Mouse (Mus musculus): ENCODE measurements around the gene Metrn.

The Metrn gene

GRCm38 (mm10) chr17:25830806-25831431, 34.0 kb upstream of the Metrn start:
- DNase-seq (ENCODE audit: low read depth), result no peak

- DNase-seq (ENCODE audit: low read depth), result no peak
Measured at GRCm38 (mm10) chr17:25830200-25830753, 33.3 kb upstream of the Metrn start.

DNA sequence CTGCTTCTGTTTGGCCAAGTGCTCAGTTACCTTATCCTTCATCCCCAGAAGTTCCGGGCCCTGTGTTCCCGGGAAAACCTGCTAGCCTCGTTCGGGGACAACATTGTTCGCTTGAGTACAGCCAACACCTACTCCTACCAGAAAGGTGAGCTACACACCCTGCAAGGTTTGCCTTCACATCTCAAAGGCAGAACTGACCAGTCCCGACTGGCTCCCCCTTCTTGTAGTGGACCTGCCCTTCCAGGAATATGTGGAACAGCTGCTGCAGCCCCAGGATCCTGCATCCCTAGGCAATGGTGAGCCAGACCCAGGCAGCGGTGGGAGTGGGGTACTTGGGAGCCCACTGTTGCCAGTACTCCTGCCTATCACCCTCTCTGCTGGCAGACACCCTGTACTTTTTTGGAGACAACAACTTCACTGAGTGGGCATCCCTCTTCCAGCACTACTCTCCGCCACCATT, 32.7 kb upstream of the Metrn start:
- DNase-seq (ENCODE audit: low read depth), result no peak

DNA sequence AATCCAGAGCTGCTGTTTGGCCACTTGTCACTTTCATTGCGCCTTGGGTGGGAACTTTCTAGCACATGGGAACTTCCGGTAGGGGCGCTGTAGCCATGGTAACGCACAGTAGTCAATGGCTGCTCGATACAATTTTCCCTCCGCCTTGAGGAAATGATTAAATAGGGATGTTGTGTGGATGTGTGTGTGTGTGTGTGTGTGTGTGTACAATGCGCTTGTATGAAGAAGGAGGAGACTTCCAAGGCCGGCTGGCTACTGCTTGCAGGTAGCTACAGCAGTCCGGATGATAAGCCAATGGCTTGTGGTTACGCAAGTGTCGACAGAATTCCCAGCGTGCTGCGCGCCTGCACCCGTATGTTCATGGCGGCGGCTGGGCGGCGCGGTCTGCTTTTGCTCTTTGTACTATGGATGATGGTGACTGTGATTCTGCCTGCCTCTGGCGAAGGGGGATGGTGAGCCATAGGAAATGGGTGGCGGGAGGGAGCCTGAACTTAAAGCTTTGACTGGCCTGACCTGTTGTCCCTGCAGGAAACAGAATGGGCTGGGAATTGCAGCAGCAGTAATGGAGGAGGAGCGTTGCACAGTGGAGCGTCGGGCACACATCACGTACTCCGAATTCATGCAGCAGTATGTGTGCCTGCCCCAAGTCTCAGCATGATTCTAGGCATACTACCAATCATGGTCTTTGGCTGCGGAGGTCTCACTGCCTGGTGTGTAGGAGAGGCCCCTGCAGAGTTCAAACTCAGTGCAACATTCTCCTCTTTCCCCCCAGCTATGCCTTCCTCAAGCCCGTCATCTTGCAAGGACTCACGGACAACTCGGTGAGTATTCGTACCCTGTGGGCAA, 32.0 kb upstream of the Metrn start, which contains the start of gene Jmjd8:
Gene Jmjd8, plus strand, starts transcription at position 156 of the 846 bp plus-strand sequence.
- DNase-seq (ENCODE audit: low read depth), result peak; percentile 81

DNA sequence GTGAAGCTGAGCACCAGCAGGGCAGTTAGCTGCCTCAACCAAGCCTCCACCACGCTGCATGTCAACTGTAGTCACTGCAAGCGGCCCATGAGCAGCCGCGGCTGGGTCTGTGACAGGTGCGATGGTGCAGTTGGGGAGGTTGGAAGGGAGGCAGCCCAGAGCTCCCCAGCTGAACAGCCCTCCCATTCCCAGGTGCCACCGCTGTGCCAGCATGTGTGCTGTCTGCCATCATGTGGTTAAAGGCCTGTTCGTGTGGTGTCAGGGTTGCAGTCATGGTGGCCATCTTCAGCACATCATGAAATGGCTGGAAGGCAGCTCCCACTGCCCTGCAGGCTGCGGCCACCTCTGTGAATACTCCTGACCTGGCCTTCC, 31.3 kb upstream of the Metrn start:
- DNase-seq (ENCODE audit: low read depth), result no peak

DNA sequence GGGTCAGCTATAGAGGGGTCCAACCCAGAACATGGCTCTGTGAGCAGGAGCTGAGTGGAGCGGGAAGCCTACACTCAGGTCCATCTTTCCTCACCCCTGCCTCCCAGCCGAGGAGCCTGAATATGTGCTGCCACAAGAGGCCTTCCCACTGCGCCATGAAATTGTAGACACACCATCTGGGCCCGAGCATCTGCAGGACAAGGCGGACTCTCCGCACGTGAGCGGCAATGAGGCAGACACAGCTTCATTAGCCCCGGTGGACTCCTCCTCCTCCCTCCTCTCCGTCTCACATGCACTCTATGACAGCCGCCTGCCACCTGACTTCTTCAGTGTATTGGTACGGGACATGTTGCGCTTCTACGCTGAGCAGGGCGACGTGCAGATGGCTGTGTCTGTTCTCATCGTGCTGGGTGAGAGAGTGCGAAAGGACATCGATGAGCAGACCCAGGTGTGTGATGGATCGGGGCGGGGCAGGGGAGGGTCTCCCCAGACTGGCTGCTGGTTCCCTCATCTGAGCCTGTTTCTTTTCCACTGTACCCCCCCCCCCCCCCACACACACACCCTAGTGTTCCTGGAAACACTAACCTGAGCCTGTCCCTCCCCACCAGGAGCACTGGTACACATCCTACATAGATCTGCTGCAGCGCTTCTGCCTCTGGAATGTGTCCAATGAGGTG, 30.7 kb upstream of the Metrn start:
- DNase-seq (ENCODE audit: low read depth), result no peak

DNA sequence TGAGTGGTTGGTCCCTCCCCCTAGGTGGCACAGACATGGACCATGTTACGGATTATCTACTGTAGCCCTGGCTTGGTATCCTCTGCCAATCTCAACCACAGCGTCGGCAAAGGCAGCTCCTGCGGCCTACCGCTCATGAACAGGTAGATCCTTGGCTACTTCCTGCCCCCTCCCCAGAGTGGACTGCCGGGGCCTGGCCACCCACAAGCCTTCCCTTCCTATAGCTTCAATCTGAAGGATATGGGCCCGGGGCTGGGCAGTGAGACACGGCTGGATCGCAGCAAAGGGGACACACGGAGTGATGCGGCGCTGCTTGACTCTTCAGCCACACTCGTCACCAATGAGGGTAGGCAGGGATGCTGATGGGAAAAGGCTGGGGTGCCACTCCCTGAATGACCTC, 30.1 kb upstream of the Metrn start:
- no peak for DNase-seq (ENCODE audit: low read depth)

DNA sequence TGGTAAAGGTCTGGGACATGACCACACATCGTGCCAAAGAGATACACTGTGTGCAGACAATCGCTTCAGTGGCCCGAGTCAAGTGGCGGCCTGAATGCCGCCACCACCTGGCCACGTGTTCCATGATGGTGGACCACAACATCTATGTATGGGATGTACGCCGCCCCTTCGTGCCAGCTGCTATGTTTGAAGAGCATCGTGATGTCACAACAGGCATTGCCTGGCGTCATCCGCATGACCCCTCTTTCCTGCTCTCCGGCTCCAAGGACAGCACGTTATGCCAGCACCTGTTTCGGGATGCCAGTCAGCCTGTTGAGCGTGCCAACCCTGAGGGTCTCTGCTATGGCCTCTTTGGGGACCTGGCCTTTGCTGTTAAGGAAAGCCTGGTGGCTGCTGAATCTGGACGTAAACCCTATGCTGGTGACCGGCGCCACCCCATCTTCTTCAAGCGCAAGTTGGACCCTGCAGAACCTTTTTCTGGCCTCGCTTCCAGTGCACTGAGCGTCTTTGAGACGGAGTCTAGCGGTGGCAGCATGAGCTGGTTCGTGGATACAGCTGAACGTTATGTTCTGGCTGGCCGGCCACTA, 29.1 kb upstream of the Metrn start:
- no peak for DNase-seq (ENCODE audit: low read depth)

GRCm38 (mm10) chr17:25825311-25825710, 28.4 kb upstream of the Metrn start:
- no peak for DNase-seq (ENCODE audit: low read depth)

DNA sequence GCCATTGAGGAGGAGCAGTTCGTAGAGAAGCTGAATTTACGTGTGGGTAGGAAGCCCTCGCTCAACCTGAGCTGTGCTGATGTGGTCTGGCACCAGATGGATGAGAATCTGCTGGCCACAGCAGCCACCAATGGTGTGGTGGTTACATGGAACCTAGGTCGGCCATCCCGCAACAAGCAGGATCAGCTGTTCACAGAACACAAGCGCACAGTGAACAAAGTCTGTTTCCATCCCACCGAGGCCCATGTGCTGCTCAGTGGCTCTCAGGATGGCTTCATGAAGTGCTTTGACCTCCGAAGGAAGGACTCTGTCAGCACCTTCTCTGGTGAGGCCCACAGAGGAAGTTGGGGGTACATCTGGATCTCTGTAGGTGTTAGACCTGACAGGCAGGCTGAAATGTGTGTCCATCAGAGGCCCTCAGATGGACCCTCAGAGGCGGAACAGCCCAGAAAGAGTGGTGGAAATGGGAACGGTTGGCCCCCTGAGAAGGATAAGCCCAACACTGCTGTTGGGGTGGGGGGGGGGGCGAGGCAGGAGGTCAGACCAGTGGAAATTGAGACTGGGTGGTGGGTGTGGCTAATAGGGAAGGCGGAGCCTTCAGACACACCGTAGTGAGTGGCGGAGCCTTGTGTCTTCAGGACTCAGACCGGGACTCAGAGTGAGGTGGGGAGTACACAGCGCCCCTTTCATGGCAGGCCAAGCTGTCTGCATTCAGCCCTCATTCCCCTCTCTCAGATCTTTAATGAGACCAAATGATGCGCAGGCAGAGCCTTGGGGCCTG, 27.6 kb upstream of the Metrn start:
- no peak for DNase-seq (ENCODE audit: low read depth)

DNA sequence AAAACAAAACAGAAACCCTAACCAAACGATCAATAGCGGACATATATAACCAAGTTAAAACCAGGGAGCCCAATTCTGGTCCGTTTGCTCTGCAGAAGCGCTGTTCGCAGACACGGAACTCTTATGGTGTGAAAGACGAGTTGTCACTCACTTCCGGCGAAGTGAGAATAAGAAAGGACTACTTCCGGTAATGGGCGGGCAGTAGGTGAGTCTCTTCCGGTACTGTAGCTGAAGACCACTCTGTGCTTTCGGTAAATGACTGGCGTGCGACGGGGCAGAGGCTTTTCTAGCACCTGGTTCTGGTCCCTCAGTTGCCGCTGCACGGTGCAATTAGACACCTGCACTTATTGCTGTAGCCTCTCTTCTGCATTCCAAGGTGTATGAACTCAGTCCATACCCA, 26.5 kb upstream of the Metrn start, which contains the start of gene Wdr24:
Gene Wdr24, plus strand, starts transcription at position 176 of the 400 bp plus-strand sequence.
- peak; percentile 93 for DNase-seq (ENCODE audit: low read depth)

GRCm38 (mm10) chr17:25818851-25819780, 22.2 kb upstream of the Metrn start:
- DNase-seq (ENCODE audit: low read depth), result no peak

DNA sequence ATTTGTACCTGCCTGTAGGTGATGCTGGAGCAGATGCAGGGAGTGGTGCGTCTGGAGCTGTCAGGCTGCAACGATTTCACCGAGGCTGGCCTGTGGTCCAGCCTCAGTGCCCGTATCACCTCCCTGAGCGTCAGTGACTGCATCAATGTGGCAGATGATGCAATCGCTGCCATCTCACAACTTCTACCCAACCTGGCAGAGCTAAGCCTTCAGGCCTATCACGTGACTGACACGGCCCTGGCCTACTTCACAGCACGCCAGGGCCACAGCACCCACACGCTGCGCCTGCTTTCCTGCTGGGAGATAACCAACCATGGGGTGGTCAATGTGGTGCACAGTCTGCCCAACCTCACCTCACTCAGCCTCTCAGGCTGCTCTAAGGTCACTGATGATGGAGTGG, 20.7 kb upstream of the Metrn start:
- no peak for DNase-seq (ENCODE audit: low read depth)

DNA sequence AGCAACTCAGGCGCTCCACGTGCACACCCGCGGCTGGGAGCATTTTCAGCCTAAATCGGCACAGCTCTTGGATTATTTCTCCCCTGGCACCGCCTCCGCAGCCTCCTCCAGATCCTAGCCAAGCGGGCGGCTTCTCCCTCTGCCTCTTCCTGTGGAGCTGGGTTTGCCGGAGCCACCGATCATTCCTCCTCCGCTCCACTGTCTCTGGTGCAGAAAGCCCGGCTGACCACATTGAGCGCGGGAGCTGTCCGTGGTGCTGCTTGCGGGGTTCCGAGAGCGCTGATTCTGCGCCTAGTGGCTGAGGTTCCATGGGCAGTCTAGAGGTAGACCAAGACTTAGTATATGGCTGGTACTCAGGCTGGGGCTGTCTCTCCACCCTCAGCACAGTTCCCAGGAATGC, 16.5 kb upstream of the Metrn start:
- peak; percentile 94 for DNase-seq (ENCODE audit: low read depth)

DNA sequence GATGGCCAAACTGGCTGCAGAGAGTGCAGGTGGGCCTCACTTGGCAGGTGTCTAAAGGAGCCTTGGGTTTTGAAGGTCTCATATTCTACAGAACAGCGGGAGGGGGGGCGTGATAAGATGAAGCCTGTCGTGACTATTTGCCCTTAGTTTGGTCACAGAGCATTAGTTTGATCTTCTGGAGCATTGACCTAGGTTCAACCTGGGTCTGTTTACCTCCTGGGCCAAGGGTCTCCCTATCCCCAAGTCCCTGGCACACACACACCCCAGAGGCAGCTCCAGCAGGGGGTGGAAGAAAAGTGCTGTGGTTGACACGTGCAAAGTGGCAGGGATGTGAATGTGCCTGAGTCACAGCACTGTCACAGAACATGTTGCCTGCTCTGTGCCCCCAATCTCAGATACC, 14.0 kb upstream of the Metrn start:
- DNase-seq (ENCODE audit: low read depth), result no peak

- DNase-seq (ENCODE audit: low read depth), result no peak
Measured at GRCm38 (mm10) chr17:25809606-25810340, 12.8 kb upstream of the Metrn start.

DNA sequence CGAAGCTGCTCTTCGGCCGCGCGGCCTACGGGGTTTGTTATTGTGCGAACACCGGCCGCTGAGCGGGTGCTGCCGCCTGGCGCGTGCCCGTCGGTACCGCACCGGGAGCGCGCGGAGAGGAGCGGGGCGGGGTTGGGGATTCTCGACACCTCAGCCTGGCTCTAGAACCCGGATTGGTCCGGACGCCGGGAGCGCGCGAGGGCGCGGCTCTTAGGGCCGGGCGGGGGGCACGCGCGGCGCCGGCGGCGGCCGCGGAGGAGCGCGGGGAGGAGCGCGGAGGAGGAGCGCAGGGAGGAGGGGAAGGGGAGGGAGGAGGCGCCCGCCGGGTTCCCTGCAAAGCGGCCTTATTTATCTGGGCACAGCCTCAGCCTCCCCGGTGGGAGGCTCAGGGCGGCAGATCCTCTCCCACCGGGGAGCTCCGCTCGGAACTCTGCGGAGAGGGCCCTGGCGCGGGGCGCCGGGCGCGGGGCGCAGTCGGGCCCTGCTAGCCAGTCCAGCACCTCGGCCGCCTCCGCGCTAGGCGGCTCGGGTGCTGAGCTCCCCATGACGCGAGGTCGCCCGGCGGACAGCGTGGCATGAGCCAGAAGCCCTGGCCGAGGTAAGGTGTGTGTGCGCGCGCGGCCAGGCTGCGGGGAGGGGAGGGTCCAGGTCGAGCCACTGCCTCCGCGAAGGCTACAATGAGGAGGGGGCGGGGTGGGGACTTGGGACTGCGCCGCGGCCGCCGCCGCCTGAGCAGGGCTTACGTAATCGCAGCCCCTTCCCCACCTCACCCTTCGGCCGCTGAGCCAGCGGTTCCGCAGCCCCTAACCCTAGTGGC, 12.1 kb upstream of the Metrn start, which contains the start of gene Fbxl16:
Gene Fbxl16, plus strand, starts transcription at position 297 of the 817 bp plus-strand sequence.
- DNase-seq (ENCODE audit: low read depth), result peak; percentile 93

- no peak for DNase-seq (ENCODE audit: low read depth)
Measured at GRCm38 (mm10) chr17:25808028-25808427, 11.1 kb upstream of the Metrn start.

All from NIH3T3 (cell line).